Mouse (Mus musculus) mesoderm, embryonic 11.5 days (tissue): ENCODE measurements at regions not wholly inside any gene's neighbourhood (a gene's known extent, or its start where the extent isn't known, plus 50 kb on each side); places are given as distances from the start of the nearest gene placed in this dataset.

Experiments
- DNase-seq: peaks from one replicate; pipeline ENCODE4 v3.0.0-alpha.2; 2012; ENCODE audit warnings: low read depth, low spot score

GRCm38 (mm10) chr1:89288001-89288400, 166.6 kb upstream of the Agap1 start:
- no peak for DNase-seq

DNA sequence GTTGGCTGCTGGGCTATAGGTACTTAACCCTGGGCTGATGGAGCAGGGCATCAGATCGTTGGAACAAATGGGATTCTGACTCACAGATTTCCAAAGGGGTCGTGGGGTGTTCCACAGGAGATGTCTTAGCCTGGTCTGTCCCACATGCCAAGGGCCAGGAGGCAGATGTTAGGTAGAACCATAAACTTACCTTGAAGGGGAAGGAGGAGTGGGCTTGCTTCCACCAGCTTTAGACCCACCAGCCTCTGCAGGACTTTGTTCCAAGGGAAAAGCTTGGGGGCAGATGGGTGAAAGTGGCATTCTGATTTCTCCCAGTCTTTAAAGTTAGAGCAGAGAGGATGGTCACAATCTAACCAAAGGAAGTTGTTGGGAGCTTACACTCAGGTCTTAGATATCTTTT, 165.7 kb upstream of the Agap1 start:
- no peak for DNase-seq

- no peak for DNase-seq
Measured at GRCm38 (mm10) chr1:89296691-89297090, 157.9 kb upstream of the Agap1 start.

GRCm38 (mm10) chr1:89297766-89298165, 156.8 kb upstream of the Agap1 start:
- DNase-seq = no peak

DNA sequence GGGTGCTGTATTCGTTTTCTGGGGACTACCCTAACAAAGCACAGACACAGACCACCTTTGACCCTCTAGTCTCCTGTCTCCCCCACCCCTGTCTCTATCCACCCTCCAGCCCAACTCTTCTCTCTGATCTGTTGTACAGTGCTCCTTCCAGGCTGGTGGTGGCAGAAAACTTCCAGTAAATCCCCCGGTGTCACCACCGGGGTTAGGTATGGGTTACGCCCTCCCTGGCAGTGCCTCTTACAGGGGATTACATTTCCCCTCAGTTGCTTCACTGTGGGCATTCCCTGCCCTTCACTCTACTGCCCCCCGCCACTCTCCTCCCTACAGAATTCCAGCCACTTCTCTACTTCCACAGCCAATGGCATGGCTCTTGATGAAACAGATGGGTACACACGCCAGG, 153.5 kb upstream of the Agap1 start:
- no peak for DNase-seq

DNA sequence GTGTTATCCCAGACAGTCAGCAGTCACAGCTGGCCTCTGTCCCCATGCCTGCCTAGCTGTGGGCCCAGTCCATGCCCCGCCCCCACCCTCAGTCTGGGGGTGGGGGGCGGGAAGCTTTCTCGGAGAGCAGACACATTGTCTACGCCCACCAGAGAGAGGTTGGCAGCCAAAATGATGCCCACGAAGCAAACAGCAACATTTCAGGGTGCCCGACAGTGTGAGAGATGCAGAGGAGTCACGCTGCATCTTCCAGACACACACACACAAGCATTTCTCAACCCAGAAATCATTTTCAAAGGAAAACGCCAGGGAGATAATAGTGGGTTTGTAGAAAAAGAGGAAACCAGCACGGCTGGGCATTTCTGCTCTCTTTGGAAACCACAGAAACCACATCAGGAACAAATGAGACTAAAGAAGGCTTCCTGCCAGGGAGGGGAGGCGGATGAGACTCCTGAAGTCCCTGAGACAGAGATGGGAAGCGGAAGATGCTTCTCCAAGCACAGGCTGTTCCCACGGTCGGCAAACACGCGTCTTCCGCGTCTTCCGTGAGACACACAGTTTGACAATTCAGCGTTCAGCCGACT, 152.1 kb upstream of the Agap1 start:
- DNase-seq = no peak

- DNase-seq = no peak
Measured at GRCm38 (mm10) chr1:89305171-89305570, 149.4 kb upstream of the Agap1 start.

DNA sequence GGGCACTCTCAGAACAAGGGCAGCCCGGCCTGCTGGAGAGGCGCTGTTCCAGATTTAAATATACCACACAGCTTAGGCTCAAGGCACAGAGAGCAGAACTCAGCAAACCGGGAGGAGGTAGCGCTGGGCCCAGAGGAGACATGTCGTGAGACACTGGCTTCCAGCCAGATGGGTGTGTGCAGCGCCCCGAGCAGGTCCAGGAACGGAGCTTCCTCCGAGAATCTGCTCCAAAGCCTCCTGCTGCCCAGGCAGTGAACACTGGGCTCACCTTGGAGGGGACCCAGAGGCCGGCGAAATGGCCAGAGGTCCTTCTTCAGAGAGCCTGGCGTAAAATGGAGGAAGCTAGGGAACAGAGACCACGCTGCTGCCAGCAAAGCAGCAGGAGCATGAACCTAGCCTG, 145.8 kb upstream of the Agap1 start:
- DNase-seq = no peak

DNA sequence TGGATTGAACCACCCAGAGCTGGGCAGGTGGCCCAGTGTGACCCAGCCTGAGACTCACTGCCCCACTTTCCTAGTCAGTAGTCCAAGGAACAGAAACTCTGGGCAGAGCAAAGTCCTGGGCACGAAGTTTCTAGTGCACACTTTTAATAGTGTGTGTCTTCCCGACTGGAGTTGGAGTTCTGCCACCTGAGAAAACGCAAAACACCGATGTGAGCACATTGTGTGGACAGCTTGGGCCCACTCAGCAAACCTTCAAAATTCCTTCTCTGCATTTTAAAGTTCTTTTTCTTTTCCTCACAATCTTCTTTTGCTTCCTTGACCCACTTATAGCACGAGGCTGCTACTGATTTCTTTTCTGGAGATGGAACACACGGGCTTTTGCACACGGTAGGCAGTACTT, 141.5 kb upstream of the Agap1 start:
- no peak for DNase-seq

DNA sequence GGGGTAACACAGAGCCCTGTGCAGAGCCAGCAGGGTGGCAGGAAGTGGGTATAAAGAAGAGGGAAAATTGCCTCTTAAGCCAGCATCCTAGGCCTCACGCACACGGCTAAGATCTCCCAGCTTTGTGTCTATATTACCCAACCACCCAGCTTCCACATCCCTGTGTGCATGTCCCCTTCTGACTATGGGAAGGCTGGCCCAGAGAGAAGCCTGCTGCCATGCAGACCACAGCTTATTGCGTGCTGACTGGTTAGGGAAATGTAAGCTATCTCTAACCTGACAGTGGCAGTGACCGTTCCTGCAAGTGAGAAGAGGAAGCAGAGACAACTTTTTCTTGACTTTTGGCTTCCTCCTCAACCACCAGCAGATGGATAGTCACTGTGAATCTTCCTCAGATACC, 136.7 kb upstream of the Agap1 start:
- DNase-seq = no peak

GRCm38 (mm10) chr1:89318663-89319062, 135.9 kb upstream of the Agap1 start:
- no peak for DNase-seq

GRCm38 (mm10) chr1:89322621-89323020, 132.0 kb upstream of the Agap1 start:
- DNase-seq = no peak

DNA sequence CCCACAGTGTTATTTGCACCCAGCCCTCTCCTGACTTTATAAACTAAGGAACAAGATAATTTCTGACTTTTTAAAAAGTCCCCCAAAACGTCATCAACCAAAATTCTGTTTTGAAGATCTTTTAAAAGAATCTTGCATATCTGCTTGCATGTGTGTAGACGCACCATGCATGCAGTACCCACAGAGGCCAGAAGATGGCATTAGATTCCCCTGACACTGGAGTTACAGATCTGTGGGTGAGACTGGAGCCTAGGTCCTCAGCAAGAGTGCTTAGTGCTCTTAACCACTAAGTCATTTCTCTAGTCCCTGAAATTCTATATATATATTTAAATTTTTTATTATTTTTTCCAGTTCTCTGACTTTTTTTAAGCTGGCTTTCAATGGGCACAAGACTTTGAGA, 131.5 kb upstream of the Agap1 start:
- DNase-seq = peak; percentile 64

DNA sequence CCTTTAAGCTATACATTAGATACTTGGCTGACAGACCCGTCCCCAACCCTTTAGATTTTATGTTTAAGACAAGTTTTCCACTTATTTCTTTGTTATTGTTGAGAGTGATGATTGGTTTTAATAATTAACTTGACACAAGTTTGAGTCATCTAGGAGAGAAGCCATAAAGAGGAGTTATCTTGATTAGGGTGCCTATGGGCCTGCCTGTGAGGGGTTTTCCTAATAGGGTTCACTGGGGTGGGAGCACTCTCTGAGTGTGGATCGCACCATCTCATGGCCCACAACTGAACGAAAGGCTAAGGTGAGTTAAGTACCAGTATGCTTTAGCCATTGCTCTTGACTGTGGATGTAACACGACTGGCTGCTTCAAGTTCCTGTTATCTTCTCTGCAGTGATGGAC, 123.3 kb upstream of the Agap1 start:
- DNase-seq = no peak

- no peak for DNase-seq
Measured at GRCm38 (mm10) chr1:89332676-89333075, 121.9 kb upstream of the Agap1 start.

- no peak for DNase-seq
Measured at GRCm38 (mm10) chr1:89337861-89338260, 116.7 kb upstream of the Agap1 start.

- DNase-seq = no peak
Measured at GRCm38 (mm10) chr1:89342794-89343193, 111.8 kb upstream of the Agap1 start.

- peak; percentile 50 for DNase-seq
Measured at GRCm38 (mm10) chr1:89344546-89344945, 110.1 kb upstream of the Agap1 start.

DNA sequence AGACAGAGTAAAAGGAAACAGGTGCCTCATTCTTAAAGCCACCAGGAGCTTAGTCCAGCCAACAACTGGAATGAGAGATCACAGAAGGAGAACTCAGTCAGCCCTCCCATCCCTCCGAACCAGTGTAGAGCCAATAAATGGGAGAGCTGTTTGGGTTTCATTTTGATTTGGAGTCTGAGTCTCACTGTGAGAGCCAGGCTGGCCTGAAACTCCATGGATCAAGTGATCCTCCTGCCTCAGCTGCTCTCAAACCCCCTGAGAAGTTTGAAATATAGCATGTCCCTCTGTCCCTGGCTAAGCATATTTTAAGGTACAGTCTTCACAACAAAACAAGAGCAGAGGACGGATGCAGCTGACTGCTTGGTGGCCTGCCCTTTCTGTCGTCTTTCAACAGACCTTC, 107.3 kb upstream of the Agap1 start:
- DNase-seq = no peak

DNA sequence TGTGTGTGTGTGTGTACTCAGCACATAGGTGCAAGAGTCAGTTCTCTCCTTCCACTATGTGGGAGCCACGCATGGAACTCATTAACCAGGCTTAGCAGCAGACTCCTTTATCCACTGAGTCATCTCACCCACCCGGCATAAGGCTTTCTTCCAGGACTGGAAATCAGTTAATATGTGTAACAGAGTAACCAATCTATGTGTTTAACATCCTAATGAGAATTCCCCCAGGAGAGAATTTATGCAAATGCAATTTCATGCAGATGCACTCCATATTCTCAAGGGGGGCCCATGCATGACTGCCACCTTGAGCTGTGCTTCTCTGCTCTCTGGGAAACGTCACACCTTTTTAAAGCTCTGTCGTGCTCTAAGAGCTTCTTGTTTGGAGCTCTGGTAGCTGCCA, 101.7 kb upstream of the Agap1 start:
- DNase-seq = no peak

DNA sequence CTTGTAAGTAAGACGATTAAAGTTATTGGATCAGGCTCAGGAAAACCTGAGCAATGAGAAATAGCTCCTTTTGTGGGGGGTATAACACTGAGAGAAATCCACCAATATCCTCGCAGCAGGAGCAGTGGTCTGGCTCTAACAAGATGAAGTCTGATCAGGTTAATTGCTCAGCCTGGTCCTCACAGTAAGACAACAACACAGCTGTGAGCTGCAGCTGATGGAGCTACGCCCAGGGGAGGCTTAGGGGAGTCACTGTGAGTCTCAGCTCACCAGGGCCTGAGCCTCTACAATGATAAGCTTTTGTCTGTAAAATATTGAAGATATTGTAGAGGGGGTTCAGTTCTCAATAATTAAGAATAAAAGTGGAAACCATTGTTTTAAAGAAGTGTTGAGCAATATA, 95.3 kb upstream of the Agap1 start:
- DNase-seq = no peak

GRCm38 (mm10) chr1:89364547-89365305, 89.9 kb upstream of the Agap1 start:
- DNase-seq = peak; percentile 37

GRCm38 (mm10) chr1:89366891-89367290, 87.7 kb upstream of the Agap1 start:
- DNase-seq = no peak

GRCm38 (mm10) chr1:89373806-89374205, 80.8 kb upstream of the Agap1 start:
- DNase-seq = no peak
